Mouse (Mus musculus): ENCODE data around the gene 1700125H20Rik. TPM values are rescaled to one million over a fixed set of nuclear protein-coding genes. Genes with fewer than 3 reads are reported as not detected.

1700125H20Rik gene
- polyA plus RNA-seq (2014; fragmentation: Nextera tagmentation; extraction: Ambion mirVana), result 0.25 and 0.27 TPM in 2 replicates

- peak; percentile 87 for ATAC-seq (ENCODE audit: low FRiP score)
- peak within 1 kb of the TSS; percentile 56 for H3K9ac ChIP-seq (ENCODE audit: low read length)
- no peak within 1 kb of the TSS for H3K27ac ChIP-seq (ENCODE audit: low read depth, low read length)
- H3K4me3 ChIP-seq (ENCODE audit: low read depth, low read length), result peak within 1 kb of the TSS; percentile 14; the same call in 1 of the 2 replicates
- H3K27me3 ChIP-seq (ENCODE audit: control insufficient read depth, insufficient read depth, low read length), result no peaks in the 10 kb centered on the region
- H3K9me3 ChIP-seq (ENCODE audit: control insufficient read depth, low read length), result no peaks in the 10 kb centered on the region
- no peaks in the 10 kb centered on the region for H3K4me1 ChIP-seq (ENCODE audit: control insufficient read depth, insufficient read depth, low read length)
- H3K36me3 ChIP-seq (ENCODE audit: control insufficient read depth, insufficient read depth, low read length), result no peaks in the 10 kb centered on the region
- WGBS, result 13% methylated on average over 21 of the region's 21 CpGs
- peak; percentile 99 for DNase-seq (ENCODE audit: low spot score, missing footprints)
- peak within 1 kb of the TSS; percentile 41 for H3K4me2 ChIP-seq
These were observed at the start of gene 1700125H20Rik for GRCm38 (mm10) chr11:85170058-85170740. Gene 1700125H20Rik (plus strand): TSS chr11:85170404.

GRCm38 (mm10) chr11:85122073-85122472 lies 48.1 kb upstream of the 1700125H20Rik start:
- no peaks in the 10 kb centered on the region for H3K9me3 ChIP-seq (ENCODE audit: control insufficient read depth, low read length)
- H3K27ac ChIP-seq (ENCODE audit: low read depth, low read length), result no peak overlapping the region
- no peak for DNase-seq (ENCODE audit: low spot score, missing footprints)
- no peak overlapping the region for H3K4me2 ChIP-seq
- H3K27me3 ChIP-seq (ENCODE audit: control insufficient read depth, insufficient read depth, low read length), result no peaks in the 10 kb centered on the region
- ATAC-seq (ENCODE audit: low FRiP score), result no peak
- H3K9ac ChIP-seq (ENCODE audit: low read length), result no peak overlapping the region
- no peaks in the 10 kb centered on the region for H3K36me3 ChIP-seq (ENCODE audit: control insufficient read depth, insufficient read depth, low read length)
- no peaks in the 10 kb centered on the region for H3K4me1 ChIP-seq (ENCODE audit: control insufficient read depth, insufficient read depth, low read length)
- no peak overlapping the region for H3K4me3 ChIP-seq (ENCODE audit: low read depth, low read length)
- WGBS, result 81% methylated on average over 1 of the region's 1 CpGs

- Histone ChIP-seq H3K36me3 (ENCODE audit: control insufficient read depth, insufficient read depth, low read length) (no peaks in the 10 kb centered on the region), H3K4me2 (no peak overlapping the region), H3K9me3 (ENCODE audit: control insufficient read depth, low read length) (no peaks in the 10 kb centered on the region), H3K27ac (ENCODE audit: low read depth, low read length) (no peak overlapping the region), H3K4me1 (ENCODE audit: control insufficient read depth, insufficient read depth, low read length) (no peaks in the 10 kb centered on the region), H3K4me3 (ENCODE audit: low read depth, low read length) (no peak overlapping the region), H3K27me3 (ENCODE audit: control insufficient read depth, insufficient read depth, low read length) (no peaks in the 10 kb centered on the region), H3K9ac (ENCODE audit: low read length) (no peak overlapping the region)
- WGBS, result 91% methylated on average over 3 of the region's 3 CpGs
- ATAC-seq (ENCODE audit: low FRiP score), result no peak
- DNase-seq (ENCODE audit: low spot score, missing footprints), result no peak
These were observed 46.8 kb upstream of the 1700125H20Rik start for GRCm38 (mm10) chr11:85123267-85123992.

- Histone ChIP-seq H3K4me2 (no peak overlapping the region), H3K4me3 (ENCODE audit: low read depth, low read length) (no peak overlapping the region), H3K36me3 (ENCODE audit: control insufficient read depth, insufficient read depth, low read length) (no peaks in the 10 kb centered on the region), H3K9me3 (ENCODE audit: control insufficient read depth, low read length) (no peaks in the 10 kb centered on the region), H3K9ac (ENCODE audit: low read length) (no peak overlapping the region), H3K4me1 (ENCODE audit: control insufficient read depth, insufficient read depth, low read length) (no peaks in the 10 kb centered on the region), H3K27me3 (ENCODE audit: control insufficient read depth, insufficient read depth, low read length) (no peaks in the 10 kb centered on the region), H3K27ac (ENCODE audit: low read depth, low read length) (no peak overlapping the region)
- 91% methylated on average over 2 of the region's 2 CpGs for WGBS
- ATAC-seq (ENCODE audit: low FRiP score) (no peak), DNase-seq (ENCODE audit: low spot score, missing footprints) (no peak)
These were observed 43.7 kb upstream of the 1700125H20Rik start for GRCm38 (mm10) chr11:85126257-85127102.

- Histone ChIP-seq H3K36me3 (ENCODE audit: control insufficient read depth, insufficient read depth, low read length) (no peaks in the 10 kb centered on the region), H3K4me3 (ENCODE audit: low read depth, low read length) (no peak overlapping the region), H3K4me1 (ENCODE audit: control insufficient read depth, insufficient read depth, low read length) (no peaks in the 10 kb centered on the region), H3K9ac (ENCODE audit: low read length) (no peak overlapping the region), H3K9me3 (ENCODE audit: control insufficient read depth, low read length) (no peaks in the 10 kb centered on the region), H3K27ac (ENCODE audit: low read depth, low read length) (no peak overlapping the region), H3K4me2 (no peak overlapping the region), H3K27me3 (ENCODE audit: control insufficient read depth, insufficient read depth, low read length) (no peaks in the 10 kb centered on the region)
- WGBS, result 93% methylated on average over 1 of the region's 1 CpGs
- ATAC-seq (ENCODE audit: low FRiP score), result no peak
- DNase-seq (ENCODE audit: low spot score, missing footprints), result no peak
These were observed 41.3 kb upstream of the 1700125H20Rik start for GRCm38 (mm10) chr11:85128883-85129282.

- H3K9ac ChIP-seq (ENCODE audit: low read length), result no peak overlapping the region
- no peaks in the 10 kb centered on the region for H3K9me3 ChIP-seq (ENCODE audit: control insufficient read depth, low read length)
- H3K27ac ChIP-seq (ENCODE audit: low read depth, low read length), result no peak overlapping the region
- no peaks in the 10 kb centered on the region for H3K4me1 ChIP-seq (ENCODE audit: control insufficient read depth, insufficient read depth, low read length)
- DNase-seq (ENCODE audit: low spot score, missing footprints), result no peak
- no peak overlapping the region for H3K4me2 ChIP-seq
- H3K36me3 ChIP-seq (ENCODE audit: control insufficient read depth, insufficient read depth, low read length), result no peaks in the 10 kb centered on the region
- no peak overlapping the region for H3K4me3 ChIP-seq (ENCODE audit: low read depth, low read length)
- 85% methylated on average over 2 of the region's 2 CpGs for WGBS
- H3K27me3 ChIP-seq (ENCODE audit: control insufficient read depth, insufficient read depth, low read length), result no peaks in the 10 kb centered on the region
- no peak for ATAC-seq (ENCODE audit: low FRiP score)
These were observed 38.7 kb upstream of the 1700125H20Rik start for GRCm38 (mm10) chr11:85131542-85131941.

GRCm38 (mm10) chr11:85138776-85139474 lies 31.3 kb upstream of the 1700125H20Rik start:
- Histone ChIP-seq H3K27ac (ENCODE audit: low read depth, low read length) (peak overlapping the region; percentile 72), H3K36me3 (ENCODE audit: control insufficient read depth, insufficient read depth, low read length) (no peaks in the 10 kb centered on the region), H3K9me3 (ENCODE audit: control insufficient read depth, low read length) (no peaks in the 10 kb centered on the region), H3K27me3 (ENCODE audit: control insufficient read depth, insufficient read depth, low read length) (no peaks in the 10 kb centered on the region), H3K4me2 (peak overlapping the region; percentile 70), H3K4me3 (ENCODE audit: low read depth, low read length) (peak overlapping the region; percentile 63), H3K4me1 (ENCODE audit: control insufficient read depth, insufficient read depth, low read length) (peaks cover 5% of the 10 kb centered on the region; the same call in 1 of the 2 replicates), H3K9ac (ENCODE audit: low read length) (peak overlapping the region; percentile 76)
- DNase-seq (ENCODE audit: low spot score, missing footprints) (peak; percentile 88), ATAC-seq (ENCODE audit: low FRiP score) (no peak)
- WGBS, result 3% methylated on average over 17 of the region's 17 CpGs

GRCm38 (mm10) chr11:85139581-85140540 lies 30.3 kb upstream of the 1700125H20Rik start, which contains the start of gene Usp32:
Gene Usp32 (minus strand): TSS chr11:85140161.
- Histone ChIP-seq H3K27ac (ENCODE audit: low read depth, low read length) (peak within 1 kb of the TSS; percentile 72), H3K9ac (ENCODE audit: low read length) (peak within 1 kb of the TSS; percentile 78), H3K27me3 (ENCODE audit: control insufficient read depth, insufficient read depth, low read length) (no peaks in the 10 kb centered on the region), H3K4me1 (ENCODE audit: control insufficient read depth, insufficient read depth, low read length) (peaks cover 5% of the 10 kb centered on the region; the same call in 1 of the 2 replicates), H3K4me3 (ENCODE audit: low read depth, low read length) (peak within 1 kb of the TSS; percentile 63), H3K9me3 (ENCODE audit: control insufficient read depth, low read length) (no peaks in the 10 kb centered on the region), H3K4me2 (peak within 1 kb of the TSS; percentile 70), H3K36me3 (ENCODE audit: control insufficient read depth, insufficient read depth, low read length) (no peaks in the 10 kb centered on the region)
- peak; percentile 97 for ATAC-seq (ENCODE audit: low FRiP score)
- under 1% methylated on average over 80 of the region's 94 CpGs for WGBS
- DNase-seq (ENCODE audit: low spot score, missing footprints), result peak; percentile 99

Data from midbrain, embryonic 11.5 days (tissue).